Comparison of ENCODE assay signal across 22 mouse cellular contexts in genomic region chr1:191588749-191589148, GRCm38 (mm10). TPM values are rescaled to one million over a fixed set of nuclear protein-coding genes. Genes with fewer than 3 reads are reported as not detected.
A peak's percentile ranks its signal among the peaks of the same experiment; 100 is the strongest.
DNase-seq lines count a peak whose midpoint lies in the region; ATAC-seq and TF ChIP-seq lines count a peak whose summit lies in the region.
"Had no signal": no experiment of that assay in that cellular context is flagged by ENCODE, and none has a peak within 500 bp of the region (broad histone marks: within the 10 kb centered on the region; RNA-seq: fewer than 3 reads in every experiment).

No protein-coding gene starts in this region.

- H3K27me3 ChIP-seq in kidney, adult 2 months (replicated peaks; ENCODE audit: control insufficient read depth, insufficient read depth, low read length), result no peaks in the 10 kb centered on the region
- no peaks in the 10 kb centered on the region for H3K27me3 ChIP-seq in liver, adult 2 months (ENCODE audit: control insufficient read depth, insufficient read depth, low read length)
- no peaks in the 10 kb centered on the region for H3K27me3 ChIP-seq in liver, embryonic 12.5 days (replicated peaks)
- no peaks in the 10 kb centered on the region for H3K27me3 ChIP-seq in liver, embryonic 16.5 days (ENCODE audit: control insufficient read depth, insufficient read depth, low read depth, low read length)
- H3K27me3 ChIP-seq in liver, postnatal 0 days (ENCODE audit: insufficient read depth, low read length), result no peaks in the 10 kb centered on the region
- no peaks in the 10 kb centered on the region for H3K27me3 ChIP-seq in liver, embryonic 11.5 days (replicated peaks; ENCODE audit: control insufficient read depth, insufficient read depth, low read length)
- H3K27me3 ChIP-seq: CH12.LX, Patski had no signal

- no peak for TF ChIP-seq CTCF in kidney, adult 2 months (conservative IDR thresholded peaks at IDR 0.05; ENCODE audit: insufficient read depth, insufficient read length, low read depth, low read length)
- no peak for TF ChIP-seq CTCF in liver, adult 2 months (IDR thresholded peaks at IDR 0.05; ENCODE audit: low read depth, low read length)
- TF ChIP-seq CTCF in liver, postnatal 0 days (IDR thresholded peaks at IDR 0.05; ENCODE audit: low read depth), result no peak

- TF ChIP-seq POLR2A in kidney, adult 2 months (IDR thresholded peaks at IDR 0.05; ENCODE audit: low read depth, low read length), result no peak
- no peak for TF ChIP-seq POLR2A in liver, adult 2 months (IDR thresholded peaks at IDR 0.05; ENCODE audit: extremely low read depth, insufficient read depth, low read length)

- no peak overlapping the region for H3K9ac ChIP-seq in liver, adult 2 months (ENCODE audit: low read depth, low read length)
- no peak overlapping the region for H3K9ac ChIP-seq in liver, embryonic 12.5 days
- H3K9ac ChIP-seq in liver, embryonic 16.5 days (ENCODE audit: low read depth, low read length), result no peak overlapping the region
- no peak overlapping the region for H3K9ac ChIP-seq in liver, postnatal 0 days (replicated peaks)
- no peak overlapping the region for H3K9ac ChIP-seq in liver, embryonic 11.5 days (ENCODE audit: low read depth, low read length)

- no peaks in the 10 kb centered on the region for H3K4me1 ChIP-seq in kidney, adult 2 months (ENCODE audit: control insufficient read depth, insufficient read depth, low read length)
- H3K4me1 ChIP-seq in liver, adult 2 months (ENCODE audit: control insufficient read depth, insufficient read depth, low read length), result peaks cover 19% of the 10 kb centered on the region
- H3K4me1 ChIP-seq in liver, embryonic 12.5 days, result no peaks in the 10 kb centered on the region
- H3K4me1 ChIP-seq in liver, embryonic 16.5 days (ENCODE audit: control insufficient read depth, low read depth, low read length), result no peaks in the 10 kb centered on the region; the same call in 1 of the 2 replicates
- peaks cover 2% of the 10 kb centered on the region for H3K4me1 ChIP-seq in liver, postnatal 0 days (ENCODE audit: insufficient read depth)
- H3K4me1 ChIP-seq in liver, embryonic 11.5 days (replicated peaks; ENCODE audit: control insufficient read depth, insufficient read depth, low read length), result no peaks in the 10 kb centered on the region

- peaks cover 5% of the 10 kb centered on the region; the same call in 1 of the 2 replicates for H3K79me2 ChIP-seq in liver, adult 2 months (ENCODE audit: control insufficient read depth, insufficient read depth, low read length)

- ATAC-seq in liver, embryonic 12.5 days, result no peak
- ATAC-seq in liver, embryonic 16.5 days (ENCODE audit: low read depth), result peak; percentile 11; the same call in 1 of the 2 replicates
- peak; percentile 63 for ATAC-seq in liver, postnatal 0 days
- ATAC-seq in liver, embryonic 11.5 days (replicated peaks; ENCODE audit: low FRiP score), result no peak
- ATAC-seq: activated CD4-positive, CD25-positive, alpha-beta regulatory T cell, adult 4 months; CD4-positive, CD25-positive, alpha-beta regulatory T cell, adult 4 months; Patski had no signal

- H3K9me3 ChIP-seq in liver, embryonic 12.5 days (replicated peaks), result no peaks in the 10 kb centered on the region
- no peaks in the 10 kb centered on the region for H3K9me3 ChIP-seq in liver, embryonic 16.5 days (replicated peaks; ENCODE audit: control insufficient read depth, low read length)
- H3K9me3 ChIP-seq in liver, postnatal 0 days (ENCODE audit: low read length), result no peaks in the 10 kb centered on the region
- H3K9me3 ChIP-seq in liver, embryonic 11.5 days (ENCODE audit: control insufficient read depth, low read length), result no peaks in the 10 kb centered on the region
- H3K9me3 ChIP-seq: G1E had no signal

- no peak overlapping the region for H3K4me2 ChIP-seq in liver, embryonic 12.5 days
- H3K4me2 ChIP-seq in liver, embryonic 16.5 days (ENCODE audit: low read depth, low read length), result no peak overlapping the region
- no peak overlapping the region for H3K4me2 ChIP-seq in liver, postnatal 0 days (ENCODE audit: low read depth, low read length)
- H3K4me2 ChIP-seq in liver, embryonic 11.5 days, result no peak overlapping the region

- no peak overlapping the region for H3K27ac ChIP-seq in kidney, adult 2 months (ENCODE audit: insufficient read depth, low read depth, low read length)
- peak overlapping the region; percentile 71 for H3K27ac ChIP-seq in liver, adult 2 months (replicated peaks; ENCODE audit: insufficient read depth, low read depth, low read length)
- no peak overlapping the region for H3K27ac ChIP-seq in liver, embryonic 12.5 days
- no peak overlapping the region for H3K27ac ChIP-seq in liver, embryonic 16.5 days (ENCODE audit: low read length)
- no peak overlapping the region for H3K27ac ChIP-seq in liver, postnatal 0 days (ENCODE audit: low read depth)
- no peak overlapping the region for H3K27ac ChIP-seq in liver, embryonic 11.5 days (ENCODE audit: low read depth, low read length)

- H3K36me3 ChIP-seq in kidney, adult 2 months (ENCODE audit: control insufficient read depth, insufficient read depth, low read length), result no peaks in the 10 kb centered on the region
- peaks cover 10% of the 10 kb centered on the region for H3K36me3 ChIP-seq in liver, adult 2 months (ENCODE audit: control insufficient read depth, insufficient read depth, low read length)
- H3K36me3 ChIP-seq in liver, embryonic 12.5 days, result peaks cover 95% of the 10 kb centered on the region
- peaks cover 41% of the 10 kb centered on the region for H3K36me3 ChIP-seq in liver, embryonic 16.5 days (ENCODE audit: control insufficient read depth, insufficient read depth)
- H3K36me3 ChIP-seq in liver, postnatal 0 days (replicated peaks; ENCODE audit: insufficient read depth, low read length), result peaks cover 55% of the 10 kb centered on the region
- peaks cover 31% of the 10 kb centered on the region for H3K36me3 ChIP-seq in liver, embryonic 11.5 days (ENCODE audit: control insufficient read depth, insufficient read depth, low read length)

- peak; percentile 24 for DNase-seq in kidney, adult 2 months
- DNase-seq in kidney, adult 8-10 months, result no peak
- DNase-seq in liver, adult 2 months (ENCODE audit: extremely low read depth, low read depth, low spot score), result peak; percentile 94
- no peak for DNase-seq in liver
- DNase-seq in liver, postnatal 0 days, result no peak
- no peak for DNase-seq in liver, embryonic 11.5 days (ENCODE audit: low spot score)
- DNase-seq: adrenal gland, adult 2 months; adrenal gland, adult 8-10 months; adrenal gland, postnatal 10 days; adrenal gland, postnatal 14 days; adrenal gland, postnatal 25 days; adrenal gland, postnatal 36 days; B cell, adult 2 months; cerebellum, adult 11 months; cerebellum, adult 11-12 months had no signal

- 80% methylated on average over 2 of the region's 2 CpGs for WGBS in kidney, adult 2 months
- 44% methylated on average over 2 of the region's 2 CpGs for WGBS in liver, adult 2 months
- WGBS in liver, embryonic 12.5 days (ENCODE audit: insufficient replicate concordance), result 87% methylated on average over 2 of the region's 2 CpGs
- 82% methylated on average over 2 of the region's 2 CpGs for WGBS in liver, embryonic 16.5 days (ENCODE audit: insufficient replicate concordance)
- 94% methylated on average over 2 of the region's 2 CpGs for WGBS in liver, postnatal 0 days (ENCODE audit: insufficient replicate concordance)
- WGBS in liver, embryonic 11.5 days, result 93% methylated on average over 2 of the region's 2 CpGs

- H3K4me3 ChIP-seq in kidney, adult 2 months (ENCODE audit: insufficient read depth, low read depth, low read length), result no peak overlapping the region
- H3K4me3 ChIP-seq in liver, adult 2 months (ENCODE audit: insufficient read depth, low read depth, low read length), result no peak overlapping the region
- H3K4me3 ChIP-seq in liver, embryonic 12.5 days, result no peak overlapping the region
- H3K4me3 ChIP-seq in liver, embryonic 16.5 days (ENCODE audit: low read depth, low read length), result no peak overlapping the region
- H3K4me3 ChIP-seq in liver, postnatal 0 days (ENCODE audit: low read depth, low read length), result no peak overlapping the region
- H3K4me3 ChIP-seq in liver, embryonic 11.5 days (ENCODE audit: low read depth, low read length), result no peak overlapping the region

- TF ChIP-seq EP300 in liver, postnatal 0 days (IDR thresholded peaks at IDR 0.05; ENCODE audit: low read depth), result no peak

RNA-seq across cellular contexts. Expression of gene Ints7, which starts 13.3 kb away (rescaled TPM):
- polyA plus RNA-seq in kidney, adult 2 months (2012; rRNA removed), result 12.2 and 12.7 TPM in 2 replicates
- 10.9 and 11.7 TPM in 2 replicates for total RNA-seq in liver, adult 2 months (2014; rRNA removed)
- polyA plus RNA-seq in liver, adult 2 months (2012; rRNA removed), result 9.4 and 9.5 TPM in 2 replicates
- polyA plus RNA-seq in liver, embryonic 12.5 days (2016; fragmentation: Nextera tagmentation; extraction: Ambion mirVana), result 39.5 and 41.3 TPM in 2 replicates
- 17.3 and 18.9 TPM in 2 replicates for polyA plus RNA-seq in liver, embryonic 16.5 days (2015; fragmentation: Nextera tagmentation; extraction: Ambion mirVana)
- polyA plus RNA-seq in liver, postnatal 0 days (2015; fragmentation: Nextera tagmentation; extraction: Ambion mirVana), result 9.3 and 11.0 TPM in 2 replicates
- 54.1 and 57.6 TPM in 2 replicates for polyA plus RNA-seq in liver, embryonic 11.5 days (2014; fragmentation: Nextera tagmentation; extraction: Ambion mirVana)

RNA-seq across cellular contexts. Expression of gene Dtl, which starts 13.4 kb away (rescaled TPM):
- polyA plus RNA-seq in kidney, adult 2 months (2012; rRNA removed), result 0.14 and 0.20 TPM in 2 replicates
- 0.28 and 0.74 TPM in 2 replicates for total RNA-seq in liver, adult 2 months (2014; rRNA removed)
- 0.07 TPM in 2 replicates for polyA plus RNA-seq in liver, adult 2 months (2012; rRNA removed)
- polyA plus RNA-seq in liver, embryonic 12.5 days (2016; fragmentation: Nextera tagmentation; extraction: Ambion mirVana), result 59.6 and 60.2 TPM in 2 replicates
- polyA plus RNA-seq in liver, embryonic 16.5 days (2015; fragmentation: Nextera tagmentation; extraction: Ambion mirVana), result 25.5 and 28.5 TPM in 2 replicates
- polyA plus RNA-seq in liver, postnatal 0 days (2015; fragmentation: Nextera tagmentation; extraction: Ambion mirVana), result 10.7 and 11.8 TPM in 2 replicates
- polyA plus RNA-seq in liver, embryonic 11.5 days (2014; fragmentation: Nextera tagmentation; extraction: Ambion mirVana), result 70.9 and 79.9 TPM in 2 replicates

Comparison
In these comparisons a context has a peak if more than half of its experiments do, and no peak if none do; other contexts are left out.
1. DNase-seq: peak in kidney, adult 2 months (single experiment) and liver, adult 2 months (single experiment); none in kidney, adult 8-10 months (0 of 2), liver (single experiment), liver, postnatal 0 days (single experiment) and liver, embryonic 11.5 days (single experiment).
2. ATAC-seq: peak in liver, embryonic 16.5 days (single experiment) and liver, postnatal 0 days (single experiment); none in liver, embryonic 12.5 days (single experiment) and liver, embryonic 11.5 days (single experiment).